Mouse (Mus musculus) stomach, embryonic 14.5 days (tissue): ENCODE measurements around the gene Tha1. TPM values are rescaled to one million over a fixed set of nuclear protein-coding genes. Genes with fewer than 3 reads are reported as not detected.

Experiments used
- ATAC-seq: fragments of 200-750 bp; cut with Nextera tagmentation; 2 replicates; pipeline ENCODE4 v1.8.0; 2017; ENCODE audit warnings: low read depth, moderate TSS enrichment; ENCODE audit not compliant: insufficient number of reproducible peaks, insufficient read depth, low FRiP score
- H3K27ac ChIP-seq: fragments of 300-500 bp; sonication (generic); 2 replicates; pipeline ENCODE4 v1.5.1; 2014; ENCODE audit warnings: mild to moderate bottlenecking, low read length, moderate library complexity, mixed read lengths
- H3K27me3 ChIP-seq: fragments of 300-500 bp; sonication (generic); 2 replicates; pipeline ENCODE4 v1.6.1; 2014; ENCODE audit warnings: low read length, control low read depth, mixed read lengths; ENCODE audit not compliant: control insufficient read depth, insufficient read depth
- H3K36me3 ChIP-seq: fragments of 300-500 bp; sonication (generic); 2 replicates; pipeline ENCODE4 v1.6.1; 2014; ENCODE audit warnings: mild to moderate bottlenecking, control low read depth, low read length, moderate library complexity, mixed read lengths; ENCODE audit not compliant: control insufficient read depth, insufficient read depth
- H3K4me1 ChIP-seq: fragments of 300-500 bp; sonication (generic); 2 replicates; pipeline ENCODE4 v1.6.1; 2014; ENCODE audit warnings: low read length, control low read depth, mixed read lengths; ENCODE audit not compliant: control insufficient read depth, insufficient read depth
- H3K4me2 ChIP-seq: fragments of 300-500 bp; sonication (generic); replicated peaks from 2 replicates; pipeline ENCODE4 v1.6.1; 2014; ENCODE audit warnings: low read depth, low read length, control low read depth
- H3K4me3 ChIP-seq: fragments of 300-500 bp; sonication (generic); 2 replicates; pipeline ENCODE4 v1.5.1; 2014; ENCODE audit warnings: low read depth, low read length, control low read depth
- H3K9ac ChIP-seq: fragments of 300-500 bp; sonication (generic); replicated peaks from 2 replicates; pipeline ENCODE4 v1.6.1; 2014; ENCODE audit warnings: low read depth, mild to moderate bottlenecking, control low read depth, low read length, moderate library complexity, mixed read lengths
- H3K9me3 ChIP-seq: fragments of 300-500 bp; sonication (generic); 2 replicates; pipeline ENCODE4 v1.6.1; 2016; ENCODE audit warnings: low read depth, low read length, control low read depth; ENCODE audit not compliant: control insufficient read depth
- WGBS: fragments of 180-500 bp; shearing (Covaris S2); extraction: QIAGEN DNeasy Blood & Tissue Kit; methylation state at CpG from one replicate; pipeline ENCODE4 v1.1.7; 2014; 5-methylcytosine and 5-hydroxymethylcytosine counted together
- polyA plus RNA-seq: library from polyadenylated mRNA; unstranded; fragments of >200 nt; fragmentation: Nextera tagmentation; extraction: Ambion mirVana; gene quantifications from 2 replicates; pipeline ENCODE4 v1.2.1, GENCODE M21; 2014

Gene Tha1
- polyA plus RNA-seq, 1 experiment from 2014 or later = 6.4 TPM

- WGBS = 20% methylated on average over 8 of the region's 8 CpGs
Observed at GRCm38 (mm10) chr11:117878892-117879291, 5.6 kb upstream of the Tha1 start.

DNA sequence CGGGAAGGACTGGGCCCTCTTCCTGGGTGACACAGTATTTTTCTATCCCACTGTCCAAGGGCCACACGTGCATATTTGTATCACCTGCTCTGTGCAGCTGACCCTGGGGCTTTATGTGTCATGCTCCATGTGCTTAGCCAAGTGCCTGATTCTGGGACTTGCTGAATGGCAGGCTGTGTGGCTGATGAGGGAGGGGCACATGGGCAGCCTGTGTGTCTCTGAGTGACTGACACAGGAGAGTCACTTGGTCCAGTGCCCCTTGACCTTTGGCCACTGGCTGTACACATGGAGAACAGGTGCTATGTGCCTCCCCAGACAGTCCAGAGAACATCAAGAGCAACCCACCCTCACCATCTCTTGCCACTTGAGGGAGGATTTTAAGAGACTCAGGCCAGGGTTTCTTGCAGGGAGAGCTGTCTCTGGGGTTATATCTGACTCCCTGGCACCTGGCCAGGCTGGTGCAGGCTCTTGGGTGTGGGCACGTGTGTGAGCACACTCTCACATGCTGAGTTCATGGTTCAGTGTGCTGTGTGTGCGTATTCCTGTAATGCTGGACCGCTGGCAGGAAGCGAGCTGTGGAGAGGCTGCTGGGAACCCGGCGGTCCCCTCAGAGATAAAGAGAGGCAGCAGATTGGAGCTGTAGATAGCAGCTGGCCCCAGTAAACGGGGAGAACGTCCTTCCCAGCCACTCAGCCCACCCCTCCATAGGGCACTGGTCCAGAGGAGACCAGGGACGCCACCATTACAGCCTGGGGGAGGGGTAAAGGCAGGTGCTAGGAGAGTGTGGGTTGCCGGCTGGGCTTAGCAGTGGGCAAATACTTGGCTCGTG is 4.8 kb upstream of the Tha1 start:
- Histone ChIP-seq H3K27ac (peak overlapping the region; percentile 48; the same call in 1 of the 2 replicates), H3K4me1 (peaks cover 39% of the 10 kb centered on the region), H3K4me2 (peak overlapping the region; percentile 16; the same call in 1 of the 2 replicates), H3K4me3 (no peak overlapping the region), H3K9ac (no peak overlapping the region), H3K36me3 (no peaks in the 10 kb centered on the region), H3K9me3 (no peaks in the 10 kb centered on the region), H3K27me3 (no peaks in the 10 kb centered on the region)
- 21% methylated on average over 13 of the region's 13 CpGs for WGBS
- ATAC-seq = peak; percentile 43; the same call in 1 of the 2 replicates

More at GRCm38 (mm10) chr11:117878892-117879291, 5.6 kb upstream of the Tha1 start:
- H3K27me3 ChIP-seq = no peaks in the 10 kb centered on the region
- H3K9ac ChIP-seq = no peak overlapping the region
- H3K36me3 ChIP-seq = no peaks in the 10 kb centered on the region
- H3K9me3 ChIP-seq = no peaks in the 10 kb centered on the region
- no peak overlapping the region for H3K4me3 ChIP-seq
- no peak for ATAC-seq
- peak overlapping the region; percentile 48; the same call in 1 of the 2 replicates for H3K27ac ChIP-seq
- H3K4me2 ChIP-seq = peak overlapping the region; percentile 16; the same call in 1 of the 2 replicates
- peaks cover 39% of the 10 kb centered on the region for H3K4me1 ChIP-seq

GRCm38 (mm10) chr11:117875681-117876080 is 2.4 kb upstream of the Tha1 start:
- Histone ChIP-seq H3K27ac (no peak overlapping the region), H3K27me3 (no peaks in the 10 kb centered on the region), H3K9me3 (no peaks in the 10 kb centered on the region), H3K4me1 (peaks cover 22% of the 10 kb centered on the region), H3K9ac (no peak overlapping the region), H3K4me3 (no peak overlapping the region), H3K4me2 (no peak overlapping the region), H3K36me3 (no peaks in the 10 kb centered on the region)
- no peak for ATAC-seq
- 30% methylated on average over 6 of the region's 6 CpGs for WGBS

GRCm38 (mm10) chr11:117874419-117874818 is 1.1 kb upstream of the Tha1 start:
- Histone ChIP-seq H3K4me3 (no peak overlapping the region), H3K9me3 (no peaks in the 10 kb centered on the region), H3K4me1 (peaks cover 23% of the 10 kb centered on the region), H3K4me2 (no peak overlapping the region), H3K27ac (no peak overlapping the region), H3K27me3 (no peaks in the 10 kb centered on the region), H3K9ac (no peak overlapping the region), H3K36me3 (no peaks in the 10 kb centered on the region)
- ATAC-seq = no peak
- 59% methylated on average over 4 of the region's 4 CpGs for WGBS

- WGBS = 61% methylated on average over 12 of the region's 12 CpGs
Observed at GRCm38 (mm10) chr11:117871911-117872584, 1.2 kb downstream of the Tha1 start.

GRCm38 (mm10) chr11:117871376-117871775 is 1.9 kb downstream of the Tha1 start:
- Histone ChIP-seq H3K36me3 (no peaks in the 10 kb centered on the region), H3K9me3 (no peaks in the 10 kb centered on the region), H3K4me2 (no peak overlapping the region), H3K4me3 (no peak overlapping the region), H3K27ac (no peak overlapping the region), H3K9ac (no peak overlapping the region), H3K27me3 (no peaks in the 10 kb centered on the region), H3K4me1 (0 out of 2 replicates have a peak, but pooled peaks cover 7% of the 10 kb centered on the region)
- WGBS = 78% methylated on average over 5 of the region's 5 CpGs
- ATAC-seq = no peak

More at GRCm38 (mm10) chr11:117871911-117872584, 1.2 kb downstream of the Tha1 start:
- no peaks in the 10 kb centered on the region for H3K27me3 ChIP-seq
- 0 out of 2 replicates have a peak, but pooled peaks cover 7% of the 10 kb centered on the region for H3K4me1 ChIP-seq
- H3K9me3 ChIP-seq = no peaks in the 10 kb centered on the region
- H3K9ac ChIP-seq = no peak overlapping the region
- no peak overlapping the region for H3K4me3 ChIP-seq
- H3K36me3 ChIP-seq = no peaks in the 10 kb centered on the region
- ATAC-seq = no peak
- H3K4me2 ChIP-seq = 0 out of 2 replicates have a peak overlapping the region, but pooled peaks have one; percentile 87
- H3K27ac ChIP-seq = no peak overlapping the region

GRCm38 (mm10) chr11:117870688-117871365 is 2.5 kb downstream of the Tha1 start:
- Histone ChIP-seq H3K9ac (no peak overlapping the region), H3K27me3 (no peaks in the 10 kb centered on the region), H3K36me3 (no peaks in the 10 kb centered on the region), H3K4me3 (no peak overlapping the region), H3K4me2 (peak overlapping the region; percentile 12; the same call in 1 of the 2 replicates), H3K4me1 (peaks cover 7% of the 10 kb centered on the region; the same call in 1 of the 2 replicates), H3K27ac (no peak overlapping the region), H3K9me3 (no peaks in the 10 kb centered on the region)
- whole genome bisulfite sequencing = 34% methylated on average over 12 of the region's 12 CpGs
- peak; percentile 12; the same call in 1 of the 2 replicates for ATAC-seq

- Histone ChIP-seq H3K4me2 (no peak overlapping the region), H3K9me3 (no peaks in the 10 kb centered on the region), H3K4me3 (no peak overlapping the region), H3K27ac (no peak overlapping the region), H3K9ac (no peak overlapping the region), H3K36me3 (no peaks in the 10 kb centered on the region), H3K27me3 (peaks cover 3% of the 10 kb centered on the region; the same call in 1 of the 2 replicates), H3K4me1 (peaks cover 8% of the 10 kb centered on the region; the same call in 1 of the 2 replicates)
- 42% methylated on average over 6 of the region's 6 CpGs for WGBS
- ATAC-seq = no peak
Observed at GRCm38 (mm10) chr11:117865988-117866387, 7.3 kb downstream of the Tha1 start.
